Mouse (Mus musculus) embryonic facial prominence, embryonic 10.5 days (tissue): ENCODE measurements around the gene Plk5. TPM values are rescaled to one million over a fixed set of nuclear protein-coding genes. Genes with fewer than 3 reads are reported as not detected.

Experiments
- DNase-seq: peaks from one replicate; pipeline ENCODE4 v3.0.0-alpha.2; 2017; ENCODE audit warnings: low spot score
- H3K27ac ChIP-seq: fragments of 300-500 bp; sonication (generic); replicated peaks from 2 replicates; pipeline ENCODE4 v1.5.1; 2016; ENCODE audit warnings: mild to moderate bottlenecking
- H3K27me3 ChIP-seq: fragments of 300-500 bp; sonication (generic); replicated peaks from 2 replicates; pipeline ENCODE4 v1.6.1; 2016; ENCODE audit warnings: low read depth, mild to moderate bottlenecking; ENCODE audit not compliant: poor library complexity, severe bottlenecking
- H3K36me3 ChIP-seq: fragments of 300-500 bp; sonication (generic); replicated peaks from 2 replicates; pipeline ENCODE4 v1.6.1; 2016; ENCODE audit warnings: mild to moderate bottlenecking, moderate library complexity
- H3K4me1 ChIP-seq: fragments of 300-500 bp; sonication (generic); 2 replicates; pipeline ENCODE4 v1.6.1; 2016
- H3K4me3 ChIP-seq: fragments of 300-500 bp; sonication (generic); 2 replicates; pipeline ENCODE4 v1.5.1; 2016; ENCODE audit warnings: mild to moderate bottlenecking, moderate library complexity
- H3K9me3 ChIP-seq: fragments of 300-500 bp; sonication (generic); 2 replicates; pipeline ENCODE4 v1.6.1; 2016; ENCODE audit warnings: mild to moderate bottlenecking
- WGBS: fragments of 180-500 bp; shearing (Covaris S2); methylation state at CpG from one replicate; pipeline ENCODE4 v1.1.7; 2016; 5-methylcytosine and 5-hydroxymethylcytosine counted together
- polyA plus RNA-seq: library from polyadenylated mRNA; unstranded; fragments of >200 nt; fragmentation: Nextera tagmentation; extraction: Ambion mirVana; gene quantifications from 2 replicates; pipeline ENCODE4 v1.2.1, GENCODE M21; 2016

Gene Plk5
- polyA plus RNA-seq, 1 experiment from 2014 or later, result 0.37 TPM

- H3K4me3 ChIP-seq, result peak overlapping the region; percentile 63
- 8% methylated on average over 28 of the region's 28 CpGs for WGBS
- H3K27ac ChIP-seq, result peak overlapping the region; percentile 82
- DNase-seq, result peak; percentile 54
- H3K4me1 ChIP-seq, result peaks cover 52% of the 10 kb centered on the region
- H3K27me3 ChIP-seq, result peaks cover 59% of the 10 kb centered on the region
- H3K9me3 ChIP-seq, result no peaks in the 10 kb centered on the region
- H3K36me3 ChIP-seq, result peaks cover 15% of the 10 kb centered on the region
Observed at GRCm38 (mm10) chr10:80322811-80323211, 33.4 kb upstream of the Plk5 start.

- Histone ChIP-seq H3K9me3 (no peaks in the 10 kb centered on the region), H3K27me3 (peaks cover 59% of the 10 kb centered on the region), H3K4me3 (peak overlapping the region; percentile 63), H3K4me1 (peaks cover 52% of the 10 kb centered on the region), H3K27ac (peak overlapping the region; percentile 82), H3K36me3 (peaks cover 9% of the 10 kb centered on the region)
- WGBS, result under 1% methylated on average over 46 of the region's 46 CpGs
- peak; percentile 80 for DNase-seq
Observed at GRCm38 (mm10) chr10:80323261-80324119, 32.8 kb upstream of the Plk5 start.

- peak overlapping the region; percentile 63; the same call in 1 of the 2 replicates for H3K4me3 ChIP-seq
- H3K4me1 ChIP-seq, result peaks cover 51% of the 10 kb centered on the region
- no peak overlapping the region for H3K27ac ChIP-seq
- H3K27me3 ChIP-seq, result peaks cover 66% of the 10 kb centered on the region
- WGBS, result 80% methylated on average over 17 of the region's 17 CpGs
- no peaks in the 10 kb centered on the region; the same call in 1 of the 2 replicates for H3K36me3 ChIP-seq
- H3K9me3 ChIP-seq, result no peaks in the 10 kb centered on the region
- no peak for DNase-seq
Observed at GRCm38 (mm10) chr10:80324120-80325037, 31.9 kb upstream of the Plk5 start.

- no peak for DNase-seq
- H3K27me3 ChIP-seq, result peaks cover 66% of the 10 kb centered on the region
- H3K36me3 ChIP-seq, result no peaks in the 10 kb centered on the region
- H3K4me1 ChIP-seq, result peaks cover 50% of the 10 kb centered on the region
- no peak overlapping the region for H3K27ac ChIP-seq
- 81% methylated on average over 21 of the region's 21 CpGs for WGBS
- no peaks in the 10 kb centered on the region for H3K9me3 ChIP-seq
- no peak overlapping the region for H3K4me3 ChIP-seq
Observed at GRCm38 (mm10) chr10:80325045-80325444, 31.2 kb upstream of the Plk5 start.

- Histone ChIP-seq H3K4me3 (peak within 1 kb of the TSS; percentile 65), H3K4me1 (peaks cover 44% of the 10 kb centered on the region), H3K27me3 (peaks cover 74% of the 10 kb centered on the region), H3K36me3 (no peaks in the 10 kb centered on the region), H3K9me3 (no peaks in the 10 kb centered on the region), H3K27ac (peak within 1 kb of the TSS; percentile 71)
- DNase-seq, result peak; percentile 99
- 5% methylated on average over 36 of the region's 36 CpGs for WGBS
Observed at GRCm38 (mm10) chr10:80329273-80330081, 26.8 kb upstream of the Plk5 start, which contains the start of the genes Pcsk4 and Reep6. Gene Pcsk4, minus strand, starts transcription at chr10:80329498. Gene Reep6, plus strand, starts transcription at chr10:80329953.

- Histone ChIP-seq H3K27me3 (peaks cover 74% of the 10 kb centered on the region), H3K9me3 (no peaks in the 10 kb centered on the region), H3K4me3 (peak overlapping the region; percentile 65), H3K4me1 (peaks cover 42% of the 10 kb centered on the region), H3K36me3 (0 out of 2 replicates have a peak, but pooled peaks cover 1% of the 10 kb centered on the region), H3K27ac (peak overlapping the region; percentile 71)
- DNase-seq, result no peak
- WGBS, result 1% methylated on average over 41 of the region's 41 CpGs
Observed at GRCm38 (mm10) chr10:80330084-80330483, 26.2 kb upstream of the Plk5 start.

- Histone ChIP-seq H3K4me3 (peak overlapping the region; percentile 65), H3K9me3 (no peaks in the 10 kb centered on the region), H3K4me1 (peaks cover 40% of the 10 kb centered on the region), H3K27ac (0 out of 2 replicates have a peak overlapping the region, but pooled peaks have one; percentile 30), H3K27me3 (peaks cover 74% of the 10 kb centered on the region), H3K36me3 (0 out of 2 replicates have a peak, but pooled peaks cover 5% of the 10 kb centered on the region)
- 78% methylated on average over 2 of the region's 2 CpGs for whole genome bisulfite sequencing
- no peak for DNase-seq
Observed at GRCm38 (mm10) chr10:80330888-80331287, 25.4 kb upstream of the Plk5 start.

- H3K9me3 ChIP-seq, result no peaks in the 10 kb centered on the region
- 0 out of 2 replicates have a peak, but pooled peaks cover 5% of the 10 kb centered on the region for H3K36me3 ChIP-seq
- peaks cover 77% of the 10 kb centered on the region for H3K27me3 ChIP-seq
- DNase-seq, result no peak
- H3K27ac ChIP-seq, result peak overlapping the region; percentile 35; the same call in 1 of the 2 replicates
- H3K4me1 ChIP-seq, result peaks cover 40% of the 10 kb centered on the region
- 62% methylated on average over 10 of the region's 10 CpGs for WGBS
- 0 out of 2 replicates have a peak overlapping the region, but pooled peaks have one; percentile 18 for H3K4me3 ChIP-seq
Observed at GRCm38 (mm10) chr10:80331636-80332524, 24.4 kb upstream of the Plk5 start.

- DNase-seq, result no peak
- Histone ChIP-seq H3K4me3 (0 out of 2 replicates have a peak overlapping the region, but pooled peaks have one; percentile 18), H3K36me3 (0 out of 2 replicates have a peak, but pooled peaks cover 5% of the 10 kb centered on the region), H3K9me3 (no peaks in the 10 kb centered on the region), H3K27me3 (peaks cover 74% of the 10 kb centered on the region), H3K4me1 (peaks cover 40% of the 10 kb centered on the region), H3K27ac (0 out of 2 replicates have a peak overlapping the region, but pooled peaks have one; percentile 7)
- 76% methylated on average over 5 of the region's 5 CpGs for WGBS
Observed at GRCm38 (mm10) chr10:80332525-80332989, 23.7 kb upstream of the Plk5 start.

- H3K9me3 ChIP-seq, result no peaks in the 10 kb centered on the region
- peaks cover 29% of the 10 kb centered on the region for H3K4me1 ChIP-seq
- 0 out of 2 replicates have a peak, but pooled peaks cover 5% of the 10 kb centered on the region for H3K36me3 ChIP-seq
- H3K4me3 ChIP-seq, result no peak overlapping the region
- H3K27me3 ChIP-seq, result peaks cover 75% of the 10 kb centered on the region
- no peak for DNase-seq
- 89% methylated on average over 12 of the region's 12 CpGs for WGBS
- no peak overlapping the region for H3K27ac ChIP-seq
Observed at GRCm38 (mm10) chr10:80336263-80336662, 20.0 kb upstream of the Plk5 start.
